Mouse (Mus musculus) testis, postnatal 10 days (tissue): Measurements from ENCODE around the gene Cox7a2.

Source experiments
- DNase-seq: peaks from one replicate; pipeline ENCODE4 v3.0.0; 2021; ENCODE audit warnings: low spot score

The Cox7a2 gene

GRCm38 (mm10) chr9:79730301-79730700 is 29.4 kb downstream of the Cox7a2 start:
- peak; percentile 53 for DNase-seq

- DNase-seq = no peak
These were observed 36.6 kb downstream of the Cox7a2 start for GRCm38 (mm10) chr9:79723090-79723489.

- peak; percentile 72 for DNase-seq
These were observed 38.6 kb downstream of the Cox7a2 start for GRCm38 (mm10) chr9:79721056-79721455.

DNA sequence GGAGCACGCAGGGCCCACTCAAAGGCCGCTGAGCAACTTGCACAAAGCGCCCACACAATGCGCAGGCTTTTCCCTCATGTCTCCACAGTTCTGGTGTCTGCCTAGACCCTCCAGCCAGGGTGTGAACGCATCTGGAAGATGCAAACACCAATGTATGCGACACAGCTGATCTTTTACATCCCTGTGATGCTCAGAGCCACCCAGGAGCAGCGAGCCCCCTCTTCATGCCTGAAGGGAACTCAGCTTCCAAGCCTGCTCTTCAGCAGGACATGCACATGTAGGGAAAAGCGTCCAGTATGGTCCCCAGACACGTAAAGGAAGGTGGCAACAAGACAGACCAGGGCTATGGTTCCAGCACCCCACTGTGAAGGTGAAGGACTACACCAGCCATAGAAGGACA is 39.5 kb downstream of the Cox7a2 start:
- DNase-seq = no peak

DNA sequence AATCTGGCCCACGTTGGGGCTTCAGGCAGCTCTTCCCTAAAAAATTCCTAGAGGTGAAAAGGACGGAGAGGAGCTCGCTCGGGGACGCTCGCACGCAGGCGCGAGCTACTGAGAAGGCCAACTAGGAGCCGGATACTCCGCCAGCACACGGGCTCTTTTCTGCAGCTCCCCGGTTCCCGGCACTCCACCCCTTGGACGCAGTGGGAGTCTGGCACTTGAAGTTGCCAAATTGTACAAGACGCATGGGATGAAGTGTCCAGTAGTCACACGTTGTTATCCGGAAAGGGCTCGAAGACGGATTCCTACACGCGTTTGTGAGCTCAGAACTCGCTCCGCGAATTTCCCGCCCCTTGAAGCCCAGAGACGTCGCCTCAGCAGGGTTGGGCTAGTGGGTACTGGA is 40.2 kb downstream of the Cox7a2 start:
- peak; percentile 48 for DNase-seq

GRCm38 (mm10) chr9:79718481-79719370 is 41.0 kb downstream of the Cox7a2 start, which contains the start of gene Col12a1:
Gene Col12a1 (minus strand): TSS chr9:79718831.
- DNase-seq = peak; percentile 63

DNA sequence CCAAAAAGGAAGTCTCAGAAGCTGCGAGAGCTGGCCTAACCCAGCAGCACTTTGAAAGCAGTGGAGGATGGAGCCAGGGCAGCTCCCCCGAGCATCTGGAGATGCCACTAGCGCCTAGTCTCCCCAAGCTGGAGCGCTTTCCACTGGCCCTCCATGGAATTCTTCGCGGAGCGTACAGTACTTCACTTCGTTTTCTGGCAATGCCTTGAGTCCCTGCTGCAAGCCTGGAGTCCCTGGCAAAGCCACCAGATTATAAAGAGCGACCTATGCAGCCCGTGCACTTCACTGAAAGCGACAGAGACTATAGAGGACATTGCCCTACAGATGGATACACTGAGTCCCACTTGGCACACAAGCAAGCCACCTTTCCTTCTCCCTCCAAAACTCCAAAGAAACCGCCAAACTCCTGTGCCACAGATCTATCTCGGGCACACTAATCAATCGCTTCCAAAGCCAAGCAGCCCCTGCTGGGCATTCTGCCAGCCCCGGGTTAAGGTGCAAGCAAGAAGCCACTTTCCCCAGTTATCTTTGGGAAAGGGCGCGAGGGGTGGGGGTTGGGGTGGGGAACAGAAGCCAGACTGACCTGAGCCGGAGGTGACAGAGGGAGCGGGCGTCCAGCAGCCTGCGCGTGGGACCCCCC is 41.7 kb downstream of the Cox7a2 start:
- peak; percentile 67 for DNase-seq

DNA sequence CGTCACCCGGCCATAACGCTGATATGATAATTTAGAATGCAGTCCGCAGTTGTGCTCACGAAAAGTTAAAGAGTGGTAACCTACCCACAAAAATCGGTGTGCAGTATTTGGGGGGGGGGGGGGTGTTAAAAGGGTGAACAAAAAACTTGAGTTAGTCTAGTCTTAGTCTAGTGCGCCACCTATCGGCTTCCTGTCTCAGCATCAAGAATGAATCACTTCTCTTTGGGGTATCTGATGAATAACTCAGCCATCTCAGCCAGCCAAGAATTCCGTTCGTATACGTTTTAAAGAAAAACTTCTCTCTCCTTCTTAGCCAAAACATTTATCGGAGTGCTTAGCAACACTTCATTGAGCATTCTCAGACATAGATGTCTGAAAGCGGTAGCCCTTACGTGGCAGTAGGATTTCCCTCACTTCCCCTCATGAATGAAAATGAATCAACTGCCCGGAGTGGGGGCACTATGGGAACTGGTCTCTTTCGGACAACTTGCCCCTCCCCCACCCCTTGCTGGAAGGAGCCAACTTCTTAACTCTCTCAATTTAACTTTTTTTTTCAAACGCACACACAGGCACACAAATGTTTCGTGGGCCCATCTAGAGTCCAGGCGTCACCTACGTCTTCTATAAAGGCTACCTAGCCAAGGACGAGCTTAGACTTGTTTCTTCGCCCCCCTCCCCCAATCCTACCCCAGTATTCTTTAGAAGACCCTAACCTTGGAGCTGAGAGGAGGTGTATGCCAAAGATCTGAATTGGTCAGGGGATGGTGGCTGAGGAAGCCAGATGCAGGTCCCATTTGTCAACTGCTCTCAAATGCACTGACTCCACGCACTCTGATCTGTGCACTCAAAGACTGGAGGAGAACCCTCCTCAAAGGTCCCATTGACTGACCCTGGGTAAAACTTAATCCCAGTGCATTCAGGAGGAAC is 42.5 kb downstream of the Cox7a2 start:
- peak; percentile 86 for DNase-seq

- no peak for DNase-seq
These were observed 43.2 kb downstream of the Cox7a2 start for GRCm38 (mm10) chr9:79716496-79716895.

DNA sequence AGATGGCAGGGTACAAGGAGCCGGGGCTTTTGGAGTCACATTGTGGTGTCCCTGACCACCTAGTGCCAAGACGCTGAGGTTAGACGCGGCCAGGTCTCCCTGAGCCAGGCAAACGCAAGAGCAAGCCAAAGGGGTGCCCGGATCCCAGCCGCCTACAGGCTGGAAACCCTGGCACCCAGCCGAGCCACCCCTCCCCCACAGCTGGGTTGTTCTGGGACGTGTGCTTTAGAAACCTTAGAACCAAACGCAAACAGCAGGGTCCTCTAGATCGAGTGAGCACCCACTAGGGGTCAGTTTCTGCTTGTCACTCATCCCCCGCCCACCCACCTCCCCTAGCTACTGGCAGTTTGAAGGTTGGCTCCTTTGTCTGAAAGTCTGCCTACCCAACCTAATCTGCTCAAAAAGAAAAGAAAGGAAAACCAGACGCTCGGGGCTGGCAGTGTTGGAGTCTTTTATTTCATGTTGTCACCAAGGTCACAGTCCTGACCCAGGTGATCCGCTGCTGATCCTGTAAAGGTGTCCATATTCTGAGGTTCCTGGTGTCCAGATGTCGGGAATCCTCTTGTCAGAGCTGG is 45.1 kb downstream of the Cox7a2 start:
- DNase-seq = peak; percentile 87
